Mouse (Mus musculus) hindbrain, postnatal 0 days (tissue): ENCODE data around the gene Fmo5. TPM values are rescaled to one million over a fixed set of nuclear protein-coding genes. Genes with fewer than 3 reads are reported as not detected.

Experiments used
- ATAC-seq: fragments of 200-750 bp; cut with Nextera tagmentation; 2 replicates; pipeline ENCODE4 v1.8.0; 2017; ENCODE audit warnings: mild to moderate bottlenecking, moderate TSS enrichment, moderate library complexity
- DNase-seq: peaks from one replicate; pipeline ENCODE4 v3.0.0-alpha.2; 2015; ENCODE audit warnings: low spot score
- H3K27ac ChIP-seq: fragments of 300-500 bp; sonication (generic); 2 replicates; pipeline ENCODE4 v1.5.1; 2014; ENCODE audit warnings: mild to moderate bottlenecking
- H3K27me3 ChIP-seq: fragments of 300-500 bp; sonication (generic); 2 replicates; pipeline ENCODE4 v1.6.1; 2014; ENCODE audit warnings: low read length, mixed read lengths; ENCODE audit not compliant: insufficient read depth
- H3K36me3 ChIP-seq: fragments of 300-500 bp; sonication (generic); 2 replicates; pipeline ENCODE4 v1.6.1; 2014; ENCODE audit warnings: low read length, mixed read lengths; ENCODE audit not compliant: insufficient read depth
- H3K4me1 ChIP-seq: fragments of 300-500 bp; sonication (generic); 2 replicates; pipeline ENCODE4 v1.6.1; 2014; ENCODE audit warnings: antibody characterized with exemption, low read length, mixed read lengths; ENCODE audit not compliant: insufficient read depth
- H3K4me2 ChIP-seq: fragments of 300-500 bp; sonication (generic); 2 replicates; pipeline ENCODE4 v1.6.1; 2014; ENCODE audit warnings: low read depth, mild to moderate bottlenecking, low read length, moderate library complexity, mixed read lengths
- H3K4me3 ChIP-seq: fragments of 300-500 bp; sonication (generic); 2 replicates; pipeline ENCODE4 v1.5.1; 2014; ENCODE audit warnings: low read length
- H3K9ac ChIP-seq: fragments of 300-500 bp; sonication (generic); replicated peaks from 2 replicates; pipeline ENCODE4 v1.6.1; 2014; ENCODE audit warnings: mild to moderate bottlenecking, low read length, moderate library complexity, mixed read lengths
- H3K9me3 ChIP-seq: fragments of 300-500 bp; sonication (generic); 2 replicates; pipeline ENCODE4 v1.6.1; 2016; ENCODE audit warnings: low read length, mixed read lengths
- CTCF ChIP-seq: IDR thresholded peaks from 2 replicates; pipeline ENCODE4 v1.5.1; 2016; ENCODE audit warnings: antibody characterized with exemption, control low read depth, low read depth
- WGBS: fragments of 180-500 bp; shearing (Covaris S2); extraction: QIAGEN DNeasy Blood & Tissue Kit; methylation state at CpG from one replicate; pipeline ENCODE4 v1.1.7; 2014; 5-methylcytosine and 5-hydroxymethylcytosine counted together
- polyA plus RNA-seq: library from polyadenylated mRNA; unstranded; fragments of >200 nt; fragmentation: Nextera tagmentation; extraction: Ambion mirVana; gene quantifications from 2 replicates; pipeline ENCODE4 v1.2.1, GENCODE M21; 2015
- total RNA-seq: library from RNA; depleted of rRNA; stranded (reverse); fragments of >200 nt; gene quantifications from 2 replicates; pipeline ENCODE4 v1.2.3, GENCODE M21; 2014

Gene Fmo5
- total and polyA plus RNA-seq, 2 experiments from 2014 or later: 0.84 to 0.88 TPM

DNA sequence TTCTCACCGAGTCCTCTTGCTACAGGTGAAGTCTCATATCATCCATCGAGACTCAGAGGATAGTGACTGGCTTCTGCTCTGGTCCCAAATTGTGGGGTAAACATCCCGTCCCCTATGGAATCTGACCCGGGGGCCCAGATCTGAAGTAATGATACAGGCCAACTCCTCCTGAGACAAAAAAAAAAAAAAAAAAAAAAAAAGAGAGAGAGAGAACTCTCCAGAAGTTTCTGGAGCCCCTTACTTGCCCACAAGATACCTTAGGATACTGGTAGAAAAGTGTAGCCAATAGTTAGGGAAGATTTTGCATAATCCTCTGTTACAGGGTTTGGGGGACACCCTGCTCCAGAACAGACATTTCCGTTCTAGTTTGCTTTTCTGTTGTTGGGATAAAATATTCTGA is 54.0 kb downstream of the Fmo5 start:
- H3K4me2 ChIP-seq: peak overlapping the region; percentile 65
- DNase-seq: no peak
- no peak for ATAC-seq
- no peaks in the 10 kb centered on the region for H3K9me3 ChIP-seq
- H3K27ac ChIP-seq: no peak overlapping the region
- no peaks in the 10 kb centered on the region for H3K27me3 ChIP-seq
- peak overlapping the region; percentile 36; the same call in 1 of the 2 replicates for H3K4me3 ChIP-seq
- no peak overlapping the region for H3K9ac ChIP-seq
- H3K36me3 ChIP-seq: no peaks in the 10 kb centered on the region
- H3K4me1 ChIP-seq: no peaks in the 10 kb centered on the region
- 22% methylated on average over 5 of the region's 5 CpGs for WGBS
- TF ChIP-seq CTCF: no peak

- H3K4me2 ChIP-seq: no peak overlapping the region
- DNase-seq: peak; percentile 2
- no peak for TF ChIP-seq CTCF
- H3K27me3 ChIP-seq: no peaks in the 10 kb centered on the region
- no peaks in the 10 kb centered on the region for H3K9me3 ChIP-seq
- no peaks in the 10 kb centered on the region for H3K4me1 ChIP-seq
- ATAC-seq: no peak
- H3K4me3 ChIP-seq: no peak overlapping the region
- H3K36me3 ChIP-seq: no peaks in the 10 kb centered on the region
- WGBS: 9% methylated on average over 16 of the region's 16 CpGs
- no peak overlapping the region for H3K27ac ChIP-seq
- no peak overlapping the region for H3K9ac ChIP-seq
These were observed 55.1 kb downstream of the Fmo5 start for GRCm38 (mm10) chr3:97683560-97684195.

- Histone ChIP-seq H3K4me2 (no peak overlapping the region), H3K9me3 (no peaks in the 10 kb centered on the region)
- no peak for ATAC-seq
These were observed 57.9 kb downstream of the Fmo5 start for GRCm38 (mm10) chr3:97686372-97687117.

DNA sequence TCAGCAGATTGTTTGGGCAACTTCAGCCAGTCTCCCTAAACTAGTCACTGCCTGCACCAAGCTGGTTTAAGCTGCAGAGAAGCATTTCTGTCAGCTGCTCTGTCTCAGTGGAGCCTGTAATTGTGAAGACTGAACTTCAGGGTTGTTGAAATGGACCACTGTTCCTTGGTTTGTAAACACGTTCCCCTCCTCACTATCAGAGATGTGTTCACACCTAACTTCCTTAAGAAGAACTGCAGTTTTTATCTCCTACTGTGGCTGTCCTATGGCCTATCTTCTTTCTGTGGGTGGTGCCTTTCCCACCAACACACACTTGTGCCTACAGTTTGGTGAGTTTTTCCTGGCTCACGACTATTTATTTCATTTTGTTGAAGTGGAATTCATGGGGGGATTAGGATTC is 60.7 kb downstream of the Fmo5 start:
- Histone ChIP-seq H3K4me3 (no peak overlapping the region), H3K4me2 (no peak overlapping the region), H3K36me3 (peaks cover 32% of the 10 kb centered on the region), H3K4me1 (no peaks in the 10 kb centered on the region), H3K9ac (no peak overlapping the region), H3K27me3 (no peaks in the 10 kb centered on the region), H3K9me3 (no peaks in the 10 kb centered on the region), H3K27ac (no peak overlapping the region)
- ATAC-seq: no peak
- 85% methylated on average over 2 of the region's 2 CpGs for WGBS
- DNase-seq: no peak
- TF ChIP-seq CTCF: no peak

More at GRCm38 (mm10) chr3:97686372-97687117, 57.9 kb downstream of the Fmo5 start:
- no peaks in the 10 kb centered on the region for H3K27me3 ChIP-seq
- no peak overlapping the region for H3K27ac ChIP-seq
- no peak for DNase-seq
- no peak for TF ChIP-seq CTCF
- no peak overlapping the region for H3K9ac ChIP-seq
- H3K4me3 ChIP-seq: no peak overlapping the region
- H3K36me3 ChIP-seq: peaks cover 22% of the 10 kb centered on the region; the same call in 1 of the 2 replicates
- no peaks in the 10 kb centered on the region for H3K4me1 ChIP-seq
- WGBS: 84% methylated on average over 4 of the region's 4 CpGs

DNA sequence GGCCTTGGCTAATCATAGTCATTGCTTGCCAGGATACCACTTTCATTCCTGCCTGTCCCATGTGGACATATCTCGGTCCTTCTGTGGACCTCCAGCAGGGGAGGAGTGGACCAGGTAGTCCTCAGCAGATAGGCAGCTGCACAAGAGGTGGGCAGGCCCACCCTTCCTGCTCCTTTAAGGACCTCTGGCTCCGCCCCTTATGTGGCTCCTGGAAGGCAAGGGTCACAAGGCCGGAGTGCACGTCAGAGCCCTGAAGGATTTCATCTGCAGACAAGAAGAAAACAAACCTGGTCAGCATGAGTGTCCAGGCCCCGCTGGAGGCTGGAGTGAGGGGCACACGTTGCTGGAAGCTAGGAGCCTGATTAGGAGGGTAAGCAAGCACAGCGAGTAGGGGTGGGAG is 62.0 kb downstream of the Fmo5 start:
- Histone ChIP-seq H3K27me3 (no peaks in the 10 kb centered on the region), H3K36me3 (peaks cover 38% of the 10 kb centered on the region), H3K9me3 (no peaks in the 10 kb centered on the region), H3K27ac (no peak overlapping the region), H3K4me3 (no peak overlapping the region), H3K9ac (no peak overlapping the region), H3K4me2 (no peak overlapping the region), H3K4me1 (no peaks in the 10 kb centered on the region)
- WGBS: 69% methylated on average over 7 of the region's 7 CpGs
- ATAC-seq: peak; percentile 21; the same call in 1 of the 2 replicates
- no peak for DNase-seq
- no peak for TF ChIP-seq CTCF

- no peak overlapping the region for H3K4me2 ChIP-seq
- WGBS: 52% methylated on average over 12 of the region's 12 CpGs
- H3K4me1 ChIP-seq: no peaks in the 10 kb centered on the region
- no peak overlapping the region for H3K27ac ChIP-seq
- H3K9ac ChIP-seq: no peak overlapping the region
- H3K9me3 ChIP-seq: no peaks in the 10 kb centered on the region
- no peaks in the 10 kb centered on the region for H3K27me3 ChIP-seq
- no peak for TF ChIP-seq CTCF
- DNase-seq (peak; percentile 15), ATAC-seq (peak; percentile 25; the same call in 1 of the 2 replicates)
- no peak overlapping the region for H3K4me3 ChIP-seq
- H3K36me3 ChIP-seq: peaks cover 38% of the 10 kb centered on the region
These were observed 62.9 kb downstream of the Fmo5 start for GRCm38 (mm10) chr3:97691443-97692017.
